10 mouse cellular contexts compared by ENCODE assay signal in the genomic region with DNA sequence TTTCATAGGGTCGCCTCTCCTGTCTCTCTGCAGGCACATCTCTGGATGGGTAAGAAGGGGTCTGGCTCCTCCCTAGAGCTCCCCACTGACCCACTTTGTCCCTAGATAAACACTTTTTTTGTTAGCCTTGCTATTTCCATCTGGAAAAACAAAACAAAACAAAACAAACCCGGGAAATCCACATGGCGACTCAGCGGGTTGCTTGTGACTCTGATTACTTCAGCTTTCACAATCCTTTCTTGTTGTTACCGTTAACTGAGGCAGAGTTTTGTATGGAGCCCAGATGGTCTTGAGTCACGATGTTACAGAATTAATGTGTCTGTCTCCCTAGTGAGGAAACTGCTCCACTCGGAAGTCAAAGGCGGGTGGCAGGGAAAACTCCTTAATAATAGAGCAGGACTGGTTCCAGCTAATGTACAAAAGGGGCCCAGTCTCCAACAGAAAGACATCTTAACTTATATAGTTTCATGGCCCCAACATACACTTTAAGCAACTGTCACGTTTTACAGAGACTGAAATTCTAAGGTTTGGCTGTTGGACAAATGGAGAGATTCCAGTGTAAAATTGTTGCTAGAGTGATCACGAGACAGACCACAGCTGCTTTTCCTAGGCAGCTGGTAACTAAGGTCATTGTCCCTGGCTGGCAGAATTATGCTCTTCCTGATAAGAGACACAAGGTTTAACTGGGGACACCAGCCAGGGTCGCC. TPM values are rescaled to one million over a fixed set of nuclear protein-coding genes. Genes with fewer than 3 reads are reported as not detected.
A peak's percentile ranks its signal among the peaks of the same experiment; 100 is the strongest.
DNase-seq lines count a peak whose midpoint lies in the region; ATAC-seq and TF ChIP-seq lines count a peak whose summit lies in the region.
"Had no signal": no experiment of that assay in that cellular context is flagged by ENCODE, and none has a peak within 500 bp of the region (broad histone marks: within the 10 kb centered on the region; RNA-seq: fewer than 3 reads in every experiment).

No protein-coding gene starts in this region.

- peak overlapping the region; percentile 1; the same call in 1 of the 2 replicates for H3K4me2 ChIP-seq in lung, embryonic 16.5 days (ENCODE audit: low read depth, low read length)
- H3K4me2 ChIP-seq in hindbrain, postnatal 0 days (ENCODE audit: low read depth, low read length) = no peak overlapping the region
- 0 out of 2 replicates have a peak overlapping the region, but pooled peaks have one; percentile 2 for H3K4me2 ChIP-seq in neural tube, embryonic 15.5 days

- no peaks in the 10 kb centered on the region for H3K36me3 ChIP-seq in lung, embryonic 16.5 days (ENCODE audit: control insufficient read depth, insufficient read depth, low read length)
- no peaks in the 10 kb centered on the region for H3K36me3 ChIP-seq in hindbrain, postnatal 0 days (ENCODE audit: insufficient read depth, low read length)
- no peaks in the 10 kb centered on the region for H3K36me3 ChIP-seq in neural tube, embryonic 15.5 days

- H3K27me3 ChIP-seq in lung, embryonic 16.5 days (ENCODE audit: control insufficient read depth, insufficient read depth, low read depth, low read length) = no peaks in the 10 kb centered on the region
- no peaks in the 10 kb centered on the region for H3K27me3 ChIP-seq in hindbrain, postnatal 0 days (ENCODE audit: insufficient read depth, low read length)
- no peaks in the 10 kb centered on the region for H3K27me3 ChIP-seq in neural tube, embryonic 15.5 days (replicated peaks)

- TF ChIP-seq CTCF in hindbrain, postnatal 0 days (IDR thresholded peaks at IDR 0.05; ENCODE audit: low read depth) = no peak

- 28% methylated on average over 11 of the region's 11 CpGs for WGBS in lung, embryonic 16.5 days
- WGBS in hindbrain, postnatal 0 days = 16% methylated on average over 11 of the region's 11 CpGs
- 11% methylated on average over 11 of the region's 11 CpGs for WGBS in neural tube, embryonic 15.5 days

- H3K4me1 ChIP-seq in lung, embryonic 16.5 days (replicated peaks; ENCODE audit: control insufficient read depth, insufficient read depth, low read length) = peaks cover 13% of the 10 kb centered on the region; the same call in 1 of the 2 replicates
- H3K4me1 ChIP-seq in hindbrain, postnatal 0 days (ENCODE audit: insufficient read depth, low read length) = peaks cover 5% of the 10 kb centered on the region; the same call in 1 of the 2 replicates
- H3K4me1 ChIP-seq in neural tube, embryonic 15.5 days = peaks cover 10% of the 10 kb centered on the region; the same call in 1 of the 2 replicates

- H3K9ac ChIP-seq in lung, embryonic 16.5 days (ENCODE audit: low read length) = no peak overlapping the region
- 0 out of 2 replicates have a peak overlapping the region, but pooled peaks have one; percentile 9 for H3K9ac ChIP-seq in hindbrain, postnatal 0 days (replicated peaks; ENCODE audit: low read length)
- no peak overlapping the region for H3K9ac ChIP-seq in neural tube, embryonic 15.5 days (replicated peaks)

- peak; percentile 47 for DNase-seq in embryo, embryonic 10.5 days (ENCODE audit: low spot score)
- no peak for DNase-seq in embryo, embryonic 9.5 days (ENCODE audit: extremely low spot score)
- DNase-seq in lung, postnatal 4 days = no peak
- peak; percentile 48 for DNase-seq in hindbrain, postnatal 0 days (ENCODE audit: low spot score)
- no peak for DNase-seq in left cerebral cortex, adult 11 months (ENCODE audit: low spot score)
- no peak for DNase-seq in B cell, adult 2 months
- DNase-seq: thymus, adult 18-20 months had no signal

- no peak overlapping the region for H3K4me3 ChIP-seq in lung, embryonic 16.5 days (ENCODE audit: low read length)
- no peak overlapping the region for H3K4me3 ChIP-seq in hindbrain, postnatal 0 days (ENCODE audit: low read length)
- H3K4me3 ChIP-seq in neural tube, embryonic 15.5 days (replicated peaks) = no peak overlapping the region

- H3K27ac ChIP-seq in lung, embryonic 16.5 days (ENCODE audit: low read length) = peak overlapping the region; percentile 77
- no peak overlapping the region for H3K27ac ChIP-seq in hindbrain, postnatal 0 days
- peak overlapping the region; percentile 65 for H3K27ac ChIP-seq in neural tube, embryonic 15.5 days (replicated peaks)

- ATAC-seq in lung, embryonic 16.5 days (ENCODE audit: low read depth) = peak; percentile 83
- ATAC-seq in hindbrain, postnatal 0 days = no peak
- no peak for ATAC-seq in neural tube, embryonic 15.5 days (ENCODE audit: low FRiP score)

- no peaks in the 10 kb centered on the region for H3K9me3 ChIP-seq in lung, embryonic 16.5 days (ENCODE audit: control insufficient read depth, low read length)
- no peaks in the 10 kb centered on the region for H3K9me3 ChIP-seq in hindbrain, postnatal 0 days (ENCODE audit: low read length)
- no peaks in the 10 kb centered on the region for H3K9me3 ChIP-seq in neural tube, embryonic 15.5 days (replicated peaks)

RNA-seq across cellular contexts. Expression of a gene that starts 1.4 kb away (rescaled TPM):
- 0.60 and 1.0 TPM in 2 replicates for polyA plus RNA-seq in lung, embryonic 16.5 days (2015; fragmentation: Nextera tagmentation; extraction: Ambion mirVana)
- not detected in 2 replicates for total RNA-seq in hindbrain, postnatal 0 days (2014; rRNA removed)
- polyA plus RNA-seq in hindbrain, postnatal 0 days (2015; fragmentation: Nextera tagmentation; extraction: Ambion mirVana) = 0.52 and 0.75 TPM in 2 replicates
- 1.0 and 1.4 TPM in 2 replicates for polyA plus RNA-seq in neural tube, embryonic 15.5 days (2015; fragmentation: Nextera tagmentation; extraction: Ambion mirVana)
- total RNA-seq: layer of hippocampus, adult 18-20 months had no signal

RNA-seq across cellular contexts. Expression of a gene that starts 3.7 kb away (rescaled TPM):
- 0.97 and 1.0 TPM in 2 replicates for polyA plus RNA-seq in lung, embryonic 16.5 days (2015; fragmentation: Nextera tagmentation; extraction: Ambion mirVana)
- 0.73 TPM in 1 of 2 replicates, not detected in the other for total RNA-seq in hindbrain, postnatal 0 days (2014; rRNA removed)
- polyA plus RNA-seq in hindbrain, postnatal 0 days (2015; fragmentation: Nextera tagmentation; extraction: Ambion mirVana) = 2.3 and 2.4 TPM in 2 replicates
- 2.3 TPM in 2 replicates for polyA plus RNA-seq in neural tube, embryonic 15.5 days (2015; fragmentation: Nextera tagmentation; extraction: Ambion mirVana)

RNA-seq across cellular contexts. Expression of a gene that starts 7.9 kb away (rescaled TPM):
- 74.1 and 77.1 TPM in 2 replicates for polyA plus RNA-seq in lung, embryonic 16.5 days (2015; fragmentation: Nextera tagmentation; extraction: Ambion mirVana)
- total RNA-seq in hindbrain, postnatal 0 days (2014; rRNA removed) = 6.1 and 9.5 TPM in 2 replicates
- 7.8 and 8.3 TPM in 2 replicates for polyA plus RNA-seq in hindbrain, postnatal 0 days (2015; fragmentation: Nextera tagmentation; extraction: Ambion mirVana)
- 18.6 and 25.4 TPM in 2 replicates for polyA plus RNA-seq in neural tube, embryonic 15.5 days (2015; fragmentation: Nextera tagmentation; extraction: Ambion mirVana)

RNA-seq across cellular contexts. Expression of a gene that starts 10.1 kb away (rescaled TPM):
- not detected in 2 replicates for polyA plus RNA-seq in lung, embryonic 16.5 days (2015; fragmentation: Nextera tagmentation; extraction: Ambion mirVana)
- not detected in 2 replicates for total RNA-seq in hindbrain, postnatal 0 days (2014; rRNA removed)
- polyA plus RNA-seq in hindbrain, postnatal 0 days (2015; fragmentation: Nextera tagmentation; extraction: Ambion mirVana) = not detected in 2 replicates
- polyA plus RNA-seq in neural tube, embryonic 15.5 days (2015; fragmentation: Nextera tagmentation; extraction: Ambion mirVana) = 0.08 TPM in 1 of 2 replicates, not detected in the other

RNA-seq across cellular contexts. Expression of a gene that starts 11.3 kb away (rescaled TPM):
- 68.7 and 70.0 TPM in 2 replicates for polyA plus RNA-seq in lung, embryonic 16.5 days (2015; fragmentation: Nextera tagmentation; extraction: Ambion mirVana)
- 327 and 332 TPM in 2 replicates for total RNA-seq in hindbrain, postnatal 0 days (2014; rRNA removed)
- 304 and 312 TPM in 2 replicates for polyA plus RNA-seq in hindbrain, postnatal 0 days (2015; fragmentation: Nextera tagmentation; extraction: Ambion mirVana)
- 166 and 190 TPM in 2 replicates for polyA plus RNA-seq in neural tube, embryonic 15.5 days (2015; fragmentation: Nextera tagmentation; extraction: Ambion mirVana)

Comparison
In these comparisons a context has a peak if more than half of its experiments do, and no peak if none do; other contexts are left out.
1. DNase-seq: peak in embryo, embryonic 10.5 days (single experiment) and hindbrain, postnatal 0 days (single experiment); none in embryo, embryonic 9.5 days (single experiment), lung, postnatal 4 days (0 of 2), left cerebral cortex, adult 11 months (single experiment) and B cell, adult 2 months (0 of 2).